Mouse (Mus musculus) ES-E14 (cell line): ENCODE measurements at regions not wholly inside any gene's neighbourhood (a gene's known extent, or its start where the extent isn't known, plus 50 kb on each side); places are given as distances from the start of the nearest gene placed in this dataset.

Source experiments
- MAFK ChIP-seq: IDR thresholded peaks from 2 replicates; pipeline ENCODE4 v1.6.1; 2014; ENCODE audit warnings: mild to moderate bottlenecking, low read depth, low read length, inconsistent platforms; ENCODE audit not compliant: insufficient read depth
- ZC3H11A ChIP-seq: IDR thresholded peaks from 2 replicates; pipeline ENCODE4 v1.6.1; 2012; ENCODE audit warnings: low read depth, mild to moderate bottlenecking, inconsistent platforms, low read length, borderline replicate concordance
- ZNF384 ChIP-seq: IDR thresholded peaks from 2 replicates; pipeline ENCODE4 v1.6.1; 2012; ENCODE audit warnings: low read depth, low read length, inconsistent platforms

DNA sequence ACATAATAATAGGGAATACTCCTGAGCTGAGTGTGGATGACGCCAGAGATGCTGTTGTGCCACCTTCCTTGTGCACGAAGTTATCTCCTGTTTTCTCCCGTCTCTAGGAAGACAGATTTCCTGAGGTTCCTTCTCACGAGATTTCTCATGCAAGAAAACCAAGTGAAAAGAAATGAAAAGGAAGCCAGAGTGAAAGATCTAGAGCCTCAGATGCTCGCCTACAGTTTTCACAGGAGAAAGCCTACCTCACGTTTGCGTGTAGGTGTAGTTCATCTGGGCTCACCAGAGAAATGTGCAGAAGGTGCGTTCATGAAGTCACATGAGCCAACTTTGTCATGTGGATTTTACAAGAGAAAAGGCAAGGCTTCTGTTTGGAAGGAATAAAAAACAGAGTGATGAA is 301.2 kb upstream of the Emcn start:
- TF ChIP-seq ZNF384 (no peak), ZC3H11A (no peak), MAFK (no peak)
